Mouse (Mus musculus): Measurements from ENCODE around the gene Atg9b.
"Not testable (repeated sequence)": the region's sequence is repeated elsewhere in the genome, so short reads cannot be mapped to it uniquely, and the experiment has no call there.

Gene Atg9b

DNA sequence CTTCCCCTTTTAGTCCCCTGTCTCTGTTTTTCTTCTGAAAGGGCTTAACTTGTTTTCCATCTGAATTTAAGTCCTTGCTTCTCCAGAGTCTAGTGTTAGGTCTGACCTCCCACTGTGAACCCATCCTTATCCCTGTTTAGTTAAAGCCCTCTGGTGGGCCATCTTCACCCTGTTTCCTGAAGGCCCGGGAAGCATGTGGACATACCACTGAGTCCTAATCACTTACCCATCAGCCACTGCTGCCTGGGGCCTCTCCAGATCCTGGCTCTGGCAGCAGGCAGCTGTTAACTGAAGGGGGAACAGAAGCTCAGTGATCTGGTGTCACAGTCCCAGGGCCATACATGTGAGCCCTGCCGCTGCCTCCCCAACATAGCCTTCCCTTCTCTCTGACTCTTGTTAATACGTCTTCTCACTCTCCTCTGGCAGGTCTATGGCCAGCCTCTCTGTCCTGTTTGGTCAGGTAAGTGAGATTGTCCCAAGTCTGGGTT, 13.5 kb upstream of the Atg9b start:
- in situ Hi-C loops (cut with MboI; ENCODE audit: low sequenced_read_pairs): no loop called here

DNA sequence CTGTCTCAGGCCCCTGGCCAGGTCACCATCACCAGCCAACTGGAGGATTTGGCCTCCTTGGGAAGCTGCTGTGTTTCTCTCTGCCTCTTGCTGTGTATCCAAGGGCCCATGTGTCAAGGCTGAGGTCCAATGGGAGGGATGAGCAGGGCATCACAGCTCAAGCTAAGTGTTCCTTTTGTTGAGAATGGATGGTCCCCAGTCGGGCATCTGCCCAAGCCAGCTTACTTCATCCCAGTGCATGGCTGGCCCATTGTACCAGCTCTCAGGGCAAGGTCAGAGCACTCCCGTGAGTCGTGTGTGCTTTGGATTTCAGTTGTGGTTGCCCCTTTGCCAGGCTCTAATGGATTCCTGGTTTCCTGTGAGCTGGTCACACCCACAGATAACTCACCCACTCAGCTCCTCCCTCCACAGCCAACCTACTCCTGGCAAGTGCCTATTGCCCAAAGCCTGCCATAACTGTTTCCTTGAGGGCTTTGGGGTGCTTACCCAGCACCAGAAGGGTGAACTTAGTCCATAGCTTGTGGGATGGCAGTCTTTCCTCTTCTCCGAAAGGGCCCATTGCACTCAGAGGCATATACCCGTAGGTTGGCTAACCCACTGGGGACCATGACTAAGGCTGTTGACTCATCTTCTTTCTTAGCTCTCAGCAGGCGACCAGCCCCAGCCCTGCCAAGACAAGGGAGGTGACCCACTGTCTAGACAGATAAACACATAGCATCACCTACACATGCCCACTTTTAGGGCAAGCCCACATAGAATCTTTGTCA, 12.8 kb upstream of the Atg9b start:
- in situ Hi-C loops (cut with MboI; ENCODE audit: low sequenced_read_pairs): no loop called here

DNA sequence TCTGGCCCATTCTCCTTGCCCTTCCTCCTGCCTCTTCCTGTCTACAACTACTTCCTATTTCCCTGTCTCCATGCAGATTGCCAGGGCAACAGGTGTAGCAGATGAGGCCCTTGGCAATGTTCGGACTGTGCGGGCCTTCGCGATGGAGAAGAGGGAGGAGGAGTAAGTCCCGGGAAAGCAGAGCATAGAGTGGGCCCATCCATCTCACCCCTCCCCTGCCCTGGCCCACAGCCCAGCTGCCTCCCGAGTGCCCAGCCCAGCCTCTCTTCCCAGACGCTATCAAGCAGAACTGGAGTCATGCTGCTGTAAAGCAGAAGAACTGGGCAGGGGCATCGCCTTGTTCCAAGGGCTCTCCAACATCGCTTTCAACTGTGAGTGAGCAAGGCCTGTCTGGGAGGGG, 10.0 kb upstream of the Atg9b start:
- in situ Hi-C loops (cut with MboI; ENCODE audit: low sequenced_read_pairs): no loop called here

GRCm38 (mm10) chr5:24400911-24401605, 9.1 kb upstream of the Atg9b start:
- in situ Hi-C loops (cut with MboI; ENCODE audit: low sequenced_read_pairs): no loop called here

DNA sequence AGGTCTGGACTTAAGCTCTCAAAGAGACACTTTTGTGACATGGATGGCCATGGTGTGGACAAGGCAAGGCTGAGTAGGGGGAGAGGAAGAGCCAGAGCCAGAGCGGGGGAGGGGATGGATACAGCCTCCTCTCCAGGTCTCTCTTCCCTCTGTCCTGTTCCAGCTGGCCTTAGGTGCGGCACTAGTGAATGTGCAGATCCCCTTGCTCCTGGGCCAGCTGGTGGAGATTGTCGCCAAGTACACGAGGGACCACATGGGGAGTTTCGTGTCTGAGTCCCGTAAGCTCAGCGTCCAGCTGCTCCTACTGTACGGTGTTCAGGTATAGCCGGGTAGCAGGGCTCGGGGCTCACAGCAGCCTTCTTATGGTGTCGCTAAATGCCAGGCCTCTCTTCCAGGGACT, 8.4 kb upstream of the Atg9b start:
- in situ Hi-C loops (cut with MboI; ENCODE audit: low sequenced_read_pairs): no loop called here

DNA sequence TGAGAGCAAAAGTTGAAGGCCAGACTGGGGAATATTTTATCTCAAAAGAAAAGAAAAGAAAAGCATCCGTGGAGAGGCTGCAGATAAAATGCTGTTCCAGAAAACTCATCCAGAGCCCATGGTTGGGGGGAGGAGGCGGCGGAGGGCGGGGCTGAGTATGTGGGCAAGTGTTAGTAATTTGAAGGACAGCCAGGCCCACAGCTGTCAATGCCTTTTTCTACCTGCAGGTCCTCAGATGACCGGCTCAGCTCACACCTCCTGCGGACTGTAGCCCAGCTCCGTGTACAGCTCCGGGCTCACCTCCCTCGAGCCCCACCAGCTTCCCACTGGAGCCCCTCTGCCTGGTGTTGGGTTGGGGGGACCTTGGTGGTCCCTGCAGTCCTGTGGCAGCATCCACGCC, 7.7 kb upstream of the Atg9b start:
- in situ Hi-C loops (cut with MboI; ENCODE audit: low sequenced_read_pairs): no loop called here

GRCm38 (mm10) chr5:24396254-24396653, 4.3 kb upstream of the Atg9b start:
- in situ Hi-C loops (cut with MboI; ENCODE audit: low sequenced_read_pairs): not testable (repeated sequence)

- in situ Hi-C loops (cut with MboI; ENCODE audit: low sequenced_read_pairs): no loop called here
Measured at GRCm38 (mm10) chr5:24394165-24394894, 2.4 kb upstream of the Atg9b start.

DNA sequence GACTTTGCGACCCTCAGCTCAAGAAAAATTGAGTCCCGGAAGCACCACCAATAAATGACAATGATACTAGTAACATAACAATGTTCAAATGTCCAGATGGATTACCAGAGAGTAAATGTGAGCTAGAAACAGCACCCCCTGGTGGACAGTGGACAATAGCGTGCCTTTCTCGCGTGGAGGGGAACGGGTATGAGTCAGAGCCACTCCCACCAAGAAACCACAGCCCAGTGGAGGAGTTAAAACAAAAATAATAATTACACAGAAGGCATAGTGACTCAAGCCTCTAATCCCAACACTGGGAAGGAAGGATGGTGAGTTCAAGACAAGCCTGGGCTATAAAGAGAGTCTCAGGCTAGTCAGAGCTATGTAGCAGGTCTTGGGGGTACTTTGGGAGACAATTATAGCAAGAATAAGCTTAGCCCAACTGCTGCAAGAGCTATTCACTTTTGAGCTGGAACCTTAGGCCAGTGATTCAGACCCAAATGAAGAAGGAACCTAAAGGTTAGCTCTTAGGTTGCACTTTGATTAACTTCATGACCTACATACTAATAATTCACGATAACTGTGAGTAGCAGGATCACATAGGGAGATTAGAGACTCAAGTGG, 1.6 kb upstream of the Atg9b start, which contains the start of gene Abcb8:
Gene Abcb8 (plus strand): TSS at position 272 of the 606 bp plus-strand sequence.
- in situ Hi-C loops (cut with MboI; ENCODE audit: low sequenced_read_pairs): no loop called here

DNA sequence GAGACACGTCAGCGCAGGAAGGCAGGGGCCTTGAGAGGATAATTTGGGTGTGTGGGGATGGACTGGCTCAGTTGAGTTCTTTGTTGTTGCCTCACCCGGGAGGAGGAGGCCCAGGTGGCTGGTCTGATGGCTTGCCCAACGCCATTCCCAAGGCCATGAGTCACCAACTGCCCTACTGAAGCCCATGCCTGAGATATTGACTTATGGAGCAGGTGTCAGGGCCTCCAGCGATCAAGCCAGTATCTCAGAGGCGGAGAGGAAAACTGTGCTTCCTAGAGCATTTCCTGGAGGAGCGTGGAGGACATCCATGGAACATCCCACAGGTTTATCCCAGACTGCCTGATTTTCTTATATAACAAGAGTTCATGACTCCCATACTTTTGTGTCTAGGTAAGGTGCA, 781 bp upstream of the Atg9b start:
- in situ Hi-C loops (cut with MboI; ENCODE audit: low sequenced_read_pairs): no loop called here

- in situ Hi-C loops (cut with MboI; ENCODE audit: low sequenced_read_pairs): no loop called here
Measured at GRCm38 (mm10) chr5:24389658-24390020, 2.3 kb downstream of the Atg9b start.

- in situ Hi-C loops (cut with MboI; ENCODE audit: low sequenced_read_pairs): no loop called here
Measured at GRCm38 (mm10) chr5:24389011-24389657, 2.8 kb downstream of the Atg9b start.

DNA sequence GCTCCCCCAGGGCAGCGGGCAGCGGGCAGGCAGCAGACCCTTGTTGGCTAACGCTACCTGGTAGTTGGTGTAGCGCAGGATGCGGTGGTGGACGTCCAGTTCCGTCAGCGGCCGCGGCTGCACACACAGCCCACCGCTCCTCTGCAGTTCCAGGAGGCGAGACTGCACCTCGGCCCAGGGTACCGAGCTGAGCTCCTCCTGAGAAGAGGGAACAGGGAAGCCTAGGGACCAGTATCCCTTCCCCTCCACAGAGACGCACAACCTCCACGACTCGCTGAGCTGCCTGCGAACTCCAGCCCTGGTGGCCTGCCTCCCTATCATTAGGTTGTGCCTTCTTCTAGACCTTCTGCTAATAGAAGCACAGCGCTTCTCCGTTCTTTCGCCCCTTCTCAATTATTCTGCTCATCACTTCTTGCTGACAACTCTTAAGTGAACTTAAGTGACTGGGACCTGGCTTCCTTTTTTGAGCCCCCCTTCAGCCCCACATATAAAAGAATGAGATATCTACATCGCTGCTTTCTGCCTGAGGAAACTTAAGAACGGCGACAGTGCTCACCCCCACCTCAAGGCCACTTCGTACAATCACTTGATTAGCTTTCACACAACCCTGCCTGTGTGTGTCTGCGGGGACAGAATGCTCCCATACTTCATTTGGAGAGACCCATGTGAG, 3.6 kb downstream of the Atg9b start:
- in situ Hi-C loops (cut with MboI; ENCODE audit: low sequenced_read_pairs): no loop called here

DNA sequence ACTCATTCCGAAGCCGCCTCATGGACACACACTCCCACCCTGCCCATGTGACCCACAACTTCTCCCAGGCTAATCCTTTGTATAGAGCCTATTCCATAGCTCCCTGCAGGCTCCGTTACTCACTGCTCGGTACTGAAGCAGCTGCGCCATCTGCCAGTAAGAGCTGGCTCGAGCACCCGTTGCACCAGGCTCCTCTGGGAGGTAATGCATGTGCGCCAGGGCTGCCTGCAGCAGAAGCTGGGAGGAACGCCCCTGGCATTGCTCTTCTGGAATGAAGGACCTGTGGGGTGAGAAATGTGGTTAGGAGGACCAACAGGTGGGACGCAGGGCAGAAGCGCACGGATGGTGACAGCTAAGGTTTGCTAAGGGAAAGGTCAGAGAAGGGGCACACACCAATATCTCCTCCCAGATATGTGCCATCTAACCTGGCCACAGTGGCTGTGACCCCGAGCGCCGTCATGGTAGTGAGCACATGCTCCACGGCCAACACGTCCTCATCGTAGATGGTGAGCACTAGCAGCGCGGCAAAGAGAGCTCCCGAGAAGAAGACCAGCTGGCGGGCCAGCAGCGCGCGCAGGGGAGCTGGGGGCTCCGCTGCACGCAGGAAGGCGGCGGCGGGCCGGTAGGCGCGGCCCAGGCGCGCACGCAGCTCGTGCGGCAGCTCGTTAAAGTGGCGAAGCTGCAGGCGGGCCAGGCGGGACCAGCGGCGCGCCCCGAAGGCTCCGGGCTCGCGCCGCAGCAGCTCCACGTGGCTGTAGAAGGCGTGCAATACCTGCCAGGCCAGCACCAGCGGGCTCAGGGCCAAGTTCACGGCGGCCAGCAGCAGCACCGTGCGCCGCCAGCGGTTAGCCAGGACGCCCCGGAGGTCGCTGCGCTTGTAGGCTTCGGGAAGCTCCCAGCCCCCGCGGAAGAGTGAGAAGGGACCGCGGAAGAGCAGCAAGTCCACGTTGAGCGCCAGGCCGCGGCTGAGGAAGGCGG, 4.4 kb downstream of the Atg9b start:
- in situ Hi-C loops (cut with MboI; ENCODE audit: low sequenced_read_pairs): no loop called here

DNA sequence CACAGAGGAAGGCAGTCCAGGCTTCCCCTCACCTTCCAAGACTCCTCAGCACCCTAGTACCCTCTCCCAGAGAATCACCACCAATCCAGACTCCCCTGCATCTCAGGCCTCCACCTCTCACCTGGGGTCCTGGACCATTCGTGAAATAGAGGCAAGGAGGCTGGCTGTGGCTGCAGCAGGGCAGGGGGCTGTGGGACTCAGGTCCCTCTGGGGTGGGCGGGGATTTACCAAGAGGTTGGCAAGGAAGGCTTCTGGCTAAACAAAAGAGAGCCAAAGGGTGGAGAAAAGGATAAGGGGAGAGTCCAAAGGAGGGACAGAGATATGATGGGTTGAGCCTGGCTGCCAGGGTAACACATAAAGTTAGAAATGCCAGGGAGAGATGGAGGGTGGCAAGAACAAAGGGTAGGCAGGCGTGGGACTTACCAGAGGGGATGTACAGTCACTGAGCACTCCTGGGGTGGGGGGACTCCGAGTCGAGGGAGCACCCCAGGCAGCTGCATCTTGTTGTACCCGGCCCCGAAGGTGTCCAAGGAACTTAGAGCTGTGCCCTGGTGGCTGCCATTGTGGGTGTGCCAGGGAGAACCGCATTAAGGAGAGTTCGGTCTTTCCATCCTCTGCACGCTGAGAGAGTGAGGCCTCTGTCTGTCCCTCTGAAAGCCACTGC, 5.9 kb downstream of the Atg9b start:
- in situ Hi-C loops (cut with MboI; ENCODE audit: low sequenced_read_pairs): no loop called here

- in situ Hi-C loops (cut with MboI; ENCODE audit: low sequenced_read_pairs): no loop called here
Measured at GRCm38 (mm10) chr5:24385374-24385773, 6.6 kb downstream of the Atg9b start.

DNA sequence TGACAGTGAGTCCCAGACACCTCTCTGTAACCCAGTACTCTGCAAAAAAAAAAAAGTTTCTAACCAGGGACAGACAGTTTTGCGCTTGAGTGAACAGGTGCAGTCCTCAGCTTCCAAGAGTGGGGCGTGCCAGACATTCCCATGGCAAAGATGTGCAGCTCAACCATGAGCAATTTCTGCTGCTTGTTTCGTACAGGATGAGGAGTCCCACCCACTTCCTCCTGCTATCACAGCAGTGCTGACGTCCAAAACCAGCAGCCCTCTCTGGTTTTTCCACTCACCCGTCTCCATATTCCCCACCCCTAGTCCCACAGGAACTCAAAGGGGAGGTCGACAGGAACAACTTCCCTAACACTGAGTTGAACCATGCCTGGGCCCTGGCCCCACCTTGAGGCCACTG, 7.5 kb downstream of the Atg9b start:
- in situ Hi-C loops (cut with MboI; ENCODE audit: low sequenced_read_pairs): no loop called here

GRCm38 (mm10) chr5:24383026-24383859, 8.7 kb downstream of the Atg9b start:
- in situ Hi-C loops (cut with MboI; ENCODE audit: low sequenced_read_pairs): no loop called here

Data from CH12F3 (cell line).